Mouse (Mus musculus) heart, embryonic 11.5 days (tissue): Measurements from ENCODE around the gene H3f3b. TPM values are rescaled to one million over a fixed set of nuclear protein-coding genes. Genes with fewer than 3 reads are reported as not detected.
"Not testable (repeated sequence)": the region's sequence is repeated elsewhere in the genome, so short reads cannot be mapped to it uniquely, and the experiment has no call there.

ENCODE experiments used
- ATAC-seq: fragments of 200-750 bp; cut with Nextera tagmentation; replicated peaks from 2 replicates; pipeline ENCODE4 v1.8.0; 2017; ENCODE audit warnings: moderate library complexity; ENCODE audit not compliant: insufficient number of reproducible peaks, low FRiP score, low TSS enrichment
- H3K27ac ChIP-seq: fragments of 300-500 bp; sonication (generic); 2 replicates; pipeline ENCODE4 v1.5.1; 2014; ENCODE audit warnings: mild to moderate bottlenecking, low read depth, low read length
- H3K27me3 ChIP-seq: fragments of 300-500 bp; sonication (generic); 2 replicates; pipeline ENCODE4 v1.6.1; 2014; ENCODE audit warnings: mild to moderate bottlenecking, low read length, mixed read lengths; ENCODE audit not compliant: control insufficient read depth, insufficient read depth
- H3K36me3 ChIP-seq: fragments of 300-500 bp; sonication (generic); 2 replicates; pipeline ENCODE4 v1.6.1; 2014; ENCODE audit warnings: mild to moderate bottlenecking, low read length, moderate library complexity, mixed read lengths; ENCODE audit not compliant: control insufficient read depth, insufficient read depth
- H3K4me1 ChIP-seq: fragments of 300-500 bp; sonication (generic); 2 replicates; pipeline ENCODE4 v1.6.1; 2014; ENCODE audit warnings: low read length; ENCODE audit not compliant: control insufficient read depth, insufficient read depth
- H3K4me2 ChIP-seq: fragments of 300-500 bp; sonication (generic); 2 replicates; pipeline ENCODE4 v1.6.1; 2014; ENCODE audit warnings: mild to moderate bottlenecking, moderate library complexity
- H3K4me3 ChIP-seq: fragments of 300-500 bp; sonication (generic); 2 replicates; pipeline ENCODE4 v1.5.1; 2014; ENCODE audit warnings: low read depth, low read length
- H3K9ac ChIP-seq: fragments of 300-500 bp; sonication (generic); 2 replicates; pipeline ENCODE4 v1.6.1; 2014; ENCODE audit warnings: mild to moderate bottlenecking, low read depth, low read length, moderate library complexity
- H3K9me3 ChIP-seq: fragments of 300-500 bp; sonication (generic); replicated peaks from 2 replicates; pipeline ENCODE4 v1.6.1; 2016; ENCODE audit warnings: low read length; ENCODE audit not compliant: control insufficient read depth
- WGBS: fragments of 180-500 bp; shearing (Covaris S2); extraction: QIAGEN DNeasy Blood & Tissue Kit; methylation state at CpG from one replicate; pipeline ENCODE4 v1.1.7; 2014; ENCODE audit not compliant: insufficient replicate concordance; 5-methylcytosine and 5-hydroxymethylcytosine counted together
- polyA plus RNA-seq: library from polyadenylated mRNA; unstranded; fragments of >200 nt; fragmentation: Nextera tagmentation; extraction: Ambion mirVana; gene quantifications from 2 replicates; pipeline ENCODE4 v1.2.1, GENCODE M21; 2014

The H3f3b gene
- polyA plus RNA-seq, 1 experiment from 2014 or later = 757 TPM

GRCm38 (mm10) chr11:116020519-116020922 lies 7.2 kb downstream of the H3f3b start:
- H3K27ac ChIP-seq = no peak overlapping the region

GRCm38 (mm10) chr11:116019976-116020411 lies 7.8 kb downstream of the H3f3b start:
- no peak for ATAC-seq
- Histone ChIP-seq H3K4me1 (peaks cover 4% of the 10 kb centered on the region; the same call in 1 of the 2 replicates), H3K27ac (no peak overlapping the region), H3K27me3 (no peaks in the 10 kb centered on the region), H3K9me3 (no peaks in the 10 kb centered on the region), H3K9ac (no peak overlapping the region), H3K4me2 (no peak overlapping the region), H3K36me3 (peaks cover 2% of the 10 kb centered on the region; the same call in 1 of the 2 replicates), H3K4me3 (no peak overlapping the region)
- WGBS = 78% methylated on average over 2 of the region's 2 CpGs

More at GRCm38 (mm10) chr11:116020519-116020922, 7.2 kb downstream of the H3f3b start:
- ATAC-seq = no peak
- Histone ChIP-seq H3K4me3 (no peak overlapping the region), H3K9me3 (no peaks in the 10 kb centered on the region), H3K4me1 (peaks cover 4% of the 10 kb centered on the region; the same call in 1 of the 2 replicates), H3K27me3 (no peaks in the 10 kb centered on the region), H3K9ac (no peak overlapping the region), H3K36me3 (peaks cover 2% of the 10 kb centered on the region; the same call in 1 of the 2 replicates), H3K4me2 (no peak overlapping the region)
- WGBS = 36% methylated on average over 1 of the region's 1 CpGs

GRCm38 (mm10) chr11:116019360-116019791 lies 8.4 kb downstream of the H3f3b start:
- H3K4me3 ChIP-seq = no peak overlapping the region
- WGBS = 52% methylated on average over 1 of the region's 1 CpGs
- H3K27ac ChIP-seq = no peak overlapping the region
- no peaks in the 10 kb centered on the region for H3K9me3 ChIP-seq
- H3K4me2 ChIP-seq = no peak overlapping the region
- H3K4me1 ChIP-seq = peaks cover 4% of the 10 kb centered on the region; the same call in 1 of the 2 replicates
- no peaks in the 10 kb centered on the region for H3K27me3 ChIP-seq
- no peak for ATAC-seq
- peaks cover 2% of the 10 kb centered on the region; the same call in 1 of the 2 replicates for H3K36me3 ChIP-seq
- H3K9ac ChIP-seq = no peak overlapping the region

GRCm38 (mm10) chr11:116018867-116019266 lies 8.9 kb downstream of the H3f3b start:
- H3K4me1 ChIP-seq, H3K9me3 ChIP-seq, H3K4me2 ChIP-seq, H3K9ac ChIP-seq, H3K27me3 ChIP-seq, H3K27ac ChIP-seq, H3K4me3 ChIP-seq, H3K36me3 ChIP-seq, ATAC-seq: not testable (repeated sequence)
- WGBS = 90% methylated on average over 4 of the region's 4 CpGs

GRCm38 (mm10) chr11:116018106-116018505 lies 9.7 kb downstream of the H3f3b start:
- peaks cover 2% of the 10 kb centered on the region; the same call in 1 of the 2 replicates for H3K36me3 ChIP-seq
- ATAC-seq = no peak

GRCm38 (mm10) chr11:116014821-116015220 lies 12.9 kb downstream of the H3f3b start:
- WGBS = 65% methylated on average over 8 of the region's 8 CpGs
- H3K27ac ChIP-seq = no peak overlapping the region
- no peak overlapping the region for H3K9ac ChIP-seq
- peaks cover 11% of the 10 kb centered on the region for H3K4me1 ChIP-seq
- H3K27me3 ChIP-seq = no peaks in the 10 kb centered on the region
- no peaks in the 10 kb centered on the region for H3K9me3 ChIP-seq
- no peak for ATAC-seq
- H3K36me3 ChIP-seq = peaks cover 3% of the 10 kb centered on the region; the same call in 1 of the 2 replicates
- H3K4me2 ChIP-seq = no peak overlapping the region
- no peak overlapping the region for H3K4me3 ChIP-seq

More at GRCm38 (mm10) chr11:116018106-116018505, 9.7 kb downstream of the H3f3b start:
- H3K4me3 ChIP-seq = no peak overlapping the region
- WGBS = 25% methylated on average over 6 of the region's 6 CpGs
- H3K4me2 ChIP-seq = no peak overlapping the region
- no peaks in the 10 kb centered on the region for H3K9me3 ChIP-seq
- H3K4me1 ChIP-seq = peaks cover 4% of the 10 kb centered on the region
- H3K9ac ChIP-seq = no peak overlapping the region
- no peaks in the 10 kb centered on the region for H3K27me3 ChIP-seq
- no peak overlapping the region for H3K27ac ChIP-seq

GRCm38 (mm10) chr11:116012262-116012947 lies 15.4 kb downstream of the H3f3b start, which contains the start of gene Galk1:
TSS of gene Galk1 (minus strand) at chr11:116012719.
- H3K4me3 ChIP-seq = peak within 1 kb of the TSS; percentile 67
- no peaks in the 10 kb centered on the region for H3K9me3 ChIP-seq
- H3K4me1 ChIP-seq = peaks cover 11% of the 10 kb centered on the region
- H3K4me2 ChIP-seq = peak within 1 kb of the TSS; percentile 75
- H3K27ac ChIP-seq = peak within 1 kb of the TSS; percentile 91
- ATAC-seq = peak; percentile 87
- peaks cover 10% of the 10 kb centered on the region; the same call in 1 of the 2 replicates for H3K36me3 ChIP-seq
- H3K27me3 ChIP-seq = no peaks in the 10 kb centered on the region
- under 1% methylated on average over 54 of the region's 55 CpGs for WGBS
- peak within 1 kb of the TSS; percentile 87 for H3K9ac ChIP-seq

- Histone ChIP-seq H3K9me3 (no peaks in the 10 kb centered on the region), H3K36me3 (peaks cover 13% of the 10 kb centered on the region), H3K4me1 (peaks cover 11% of the 10 kb centered on the region), H3K4me2 (peak overlapping the region; percentile 75), H3K9ac (peak overlapping the region; percentile 87), H3K27ac (peak overlapping the region; percentile 91; the same call in 1 of the 2 replicates), H3K4me3 (peak overlapping the region; percentile 67), H3K27me3 (no peaks in the 10 kb centered on the region)
- WGBS = 17% methylated on average over 13 of the region's 14 CpGs
- no peak for ATAC-seq
These were observed 16.1 kb downstream of the H3f3b start for GRCm38 (mm10) chr11:116011529-116012261.
